9 mouse cellular contexts compared by ENCODE assay signal in the genomic region with DNA sequence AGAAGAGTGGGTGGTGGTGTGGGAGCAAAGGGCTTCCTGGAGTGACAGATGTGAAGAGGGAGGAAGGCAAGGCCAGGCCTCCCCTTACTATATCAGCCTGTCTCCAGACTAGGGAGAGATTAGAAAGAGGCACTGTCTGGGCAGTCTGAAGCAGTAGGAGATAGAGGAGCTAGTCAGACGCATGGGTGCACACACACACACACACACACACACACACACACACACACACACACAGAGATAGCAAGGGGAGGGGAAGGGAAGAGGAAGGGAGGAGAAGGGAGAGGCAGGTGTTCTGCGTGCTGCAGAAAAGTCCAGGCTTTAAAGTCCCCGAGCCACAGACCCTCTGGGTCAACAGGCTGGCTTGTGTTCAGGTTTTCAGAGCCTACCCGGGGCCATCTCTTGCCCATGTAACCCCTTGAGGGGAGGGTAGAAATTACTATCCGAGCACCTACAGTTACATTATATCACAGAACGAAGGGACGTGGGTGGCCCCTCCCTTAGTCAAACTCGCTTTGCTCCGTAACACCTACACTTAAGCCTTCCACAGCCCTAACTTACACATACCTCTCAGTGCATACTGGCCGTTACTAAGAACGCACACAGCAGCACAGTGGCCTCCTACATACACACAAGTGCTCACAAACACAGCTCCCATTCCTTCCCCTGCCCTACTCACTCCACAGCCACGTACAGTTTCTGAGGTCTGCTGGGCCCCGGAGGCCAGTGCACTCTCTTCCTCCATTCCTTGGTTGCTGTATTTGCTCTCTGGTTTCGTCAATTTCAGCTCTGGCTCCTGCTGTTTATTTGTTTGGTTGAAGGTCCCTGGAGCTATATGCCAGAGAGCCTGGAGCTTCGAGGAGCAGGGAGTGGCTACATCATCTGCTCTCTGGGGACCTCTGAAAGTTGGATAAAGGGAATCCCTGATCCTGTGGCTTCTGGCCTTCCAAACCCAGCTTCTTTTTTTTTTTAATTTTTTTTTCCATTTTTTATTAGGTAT. TPM values are rescaled to one million over a fixed set of nuclear protein-coding genes. Genes with fewer than 3 reads are reported as not detected.
A peak's percentile ranks its signal among the peaks of the same experiment; 100 is the strongest.
DNase-seq lines count a peak whose midpoint lies in the region; ATAC-seq and TF ChIP-seq lines count a peak whose summit lies in the region.
"Had no signal": no experiment of that assay in that cellular context is flagged by ENCODE, and none has a peak within 500 bp of the region (broad histone marks: within the 10 kb centered on the region; RNA-seq: fewer than 3 reads in every experiment).

No protein-coding gene starts in this region.

- WGBS in cerebellum, adult 2 months: 73% methylated on average over 15 of the region's 15 CpGs
- WGBS in lung, embryonic 14.5 days: 41% methylated on average over 15 of the region's 15 CpGs
- WGBS in stomach, embryonic 14.5 days: 45% methylated on average over 15 of the region's 15 CpGs
- 74% methylated on average over 15 of the region's 15 CpGs for WGBS in forebrain, embryonic 13.5 days

- 0 out of 2 replicates have a peak, but pooled peaks cover 3% of the 10 kb centered on the region for H3K36me3 ChIP-seq in lung, embryonic 14.5 days (ENCODE audit: insufficient read depth)
- no peaks in the 10 kb centered on the region for H3K36me3 ChIP-seq in stomach, embryonic 14.5 days (ENCODE audit: control insufficient read depth, insufficient read depth, low read length)
- H3K36me3 ChIP-seq in forebrain, embryonic 13.5 days (ENCODE audit: poor library complexity, severe bottlenecking): no peaks in the 10 kb centered on the region

- peak; percentile 21; the same call in 1 of the 2 replicates for ATAC-seq in lung, embryonic 14.5 days (ENCODE audit: insufficient read depth)
- peak; percentile 67 for ATAC-seq in inflammation-experienced regulatory T-cells, adult 6 months
- peak; percentile 68; the same call in 1 of the 2 replicates for ATAC-seq in stomach, embryonic 14.5 days (ENCODE audit: insufficient number of reproducible peaks, insufficient read depth, low FRiP score, low read depth)
- ATAC-seq in forebrain, embryonic 13.5 days: no peak

- 0 out of 2 replicates have a peak overlapping the region, but pooled peaks have one; percentile 15 for H3K4me2 ChIP-seq in lung, embryonic 14.5 days
- no peak overlapping the region for H3K4me2 ChIP-seq in stomach, embryonic 14.5 days (replicated peaks; ENCODE audit: low read depth, low read length)
- no peak overlapping the region for H3K4me2 ChIP-seq in forebrain, embryonic 13.5 days

- DNase-seq in cerebellum, adult 2 months: peak in 1 of 2 experiments; percentile 9
- DNase-seq in cerebellum, adult 11-12 months: no peak
- DNase-seq in lung, embryonic 14.5 days: no peak
- no peak for DNase-seq in lung, postnatal 4 days
- DNase-seq in thymus, postnatal 25 days: no peak

- no peak overlapping the region for H3K4me3 ChIP-seq in cerebellum, adult 2 months (replicated peaks; ENCODE audit: insufficient read depth, low read depth, low read length)
- no peak overlapping the region for H3K4me3 ChIP-seq in lung, embryonic 14.5 days (ENCODE audit: low read depth, low read length)
- H3K4me3 ChIP-seq in stomach, embryonic 14.5 days (ENCODE audit: low read depth, low read length): no peak overlapping the region
- no peak overlapping the region for H3K4me3 ChIP-seq in forebrain, embryonic 13.5 days

- H3K4me1 ChIP-seq in cerebellum, adult 2 months (ENCODE audit: control insufficient read depth, insufficient read depth, low read length): peaks cover 9% of the 10 kb centered on the region
- H3K4me1 ChIP-seq in lung, embryonic 14.5 days (ENCODE audit: insufficient read depth): peaks cover 36% of the 10 kb centered on the region
- peaks cover 33% of the 10 kb centered on the region for H3K4me1 ChIP-seq in stomach, embryonic 14.5 days (ENCODE audit: control insufficient read depth, insufficient read depth, low read length)
- peaks cover 7% of the 10 kb centered on the region for H3K4me1 ChIP-seq in forebrain, embryonic 13.5 days

- TF ChIP-seq POLR2A in cerebellum, adult 2 months (IDR thresholded peaks at IDR 0.05; ENCODE audit: borderline replicate concordance, insufficient read depth, low read length): no peak

- no peaks in the 10 kb centered on the region for H3K27me3 ChIP-seq in cerebellum, adult 2 months (ENCODE audit: control insufficient read depth, insufficient read depth, low read length)
- H3K27me3 ChIP-seq in lung, embryonic 14.5 days (ENCODE audit: insufficient read depth, low read length): no peaks in the 10 kb centered on the region
- H3K27me3 ChIP-seq in stomach, embryonic 14.5 days (ENCODE audit: control insufficient read depth, insufficient read depth, low read length): no peaks in the 10 kb centered on the region
- H3K27me3 ChIP-seq in forebrain, embryonic 13.5 days: no peaks in the 10 kb centered on the region
- H3K27me3 ChIP-seq: CH12.LX had no signal

- H3K27ac ChIP-seq in cerebellum, adult 2 months (ENCODE audit: insufficient read depth, low read length): peak overlapping the region; percentile 27; the same call in 1 of the 2 replicates
- 0 out of 2 replicates have a peak overlapping the region, but pooled peaks have one; percentile 18 for H3K27ac ChIP-seq in lung, embryonic 14.5 days (ENCODE audit: low read depth)
- 0 out of 2 replicates have a peak overlapping the region, but pooled peaks have one; percentile 15 for H3K27ac ChIP-seq in stomach, embryonic 14.5 days (ENCODE audit: low read length)
- no peak overlapping the region for H3K27ac ChIP-seq in forebrain, embryonic 13.5 days

- H3K9me3 ChIP-seq in lung, embryonic 14.5 days (ENCODE audit: low read depth, low read length): no peaks in the 10 kb centered on the region
- no peaks in the 10 kb centered on the region for H3K9me3 ChIP-seq in stomach, embryonic 14.5 days (ENCODE audit: control insufficient read depth, low read depth, low read length)
- H3K9me3 ChIP-seq in forebrain, embryonic 13.5 days (replicated peaks): no peaks in the 10 kb centered on the region

- TF ChIP-seq CTCF in cerebellum, adult 2 months (IDR thresholded peaks at IDR 0.05; ENCODE audit: borderline replicate concordance, insufficient read depth, low read depth, low read length): no peak
- TF ChIP-seq CTCF in lung, embryonic 14.5 days (IDR thresholded peaks at IDR 0.05; ENCODE audit: low read depth): no peak

- H3K9ac ChIP-seq in lung, embryonic 14.5 days: no peak overlapping the region
- no peak overlapping the region for H3K9ac ChIP-seq in stomach, embryonic 14.5 days (replicated peaks; ENCODE audit: low read depth, low read length)
- H3K9ac ChIP-seq in forebrain, embryonic 13.5 days: no peak overlapping the region

RNA-seq across cellular contexts. Expression of a gene that starts 12.9 kb away (rescaled TPM):
- polyA plus RNA-seq in cerebellum, adult 2 months (2012; rRNA removed): 12.7 and 14.5 TPM in 2 replicates
- 30.5 and 33.4 TPM in 2 replicates for polyA plus RNA-seq in lung, embryonic 14.5 days (2014; fragmentation: Nextera tagmentation; extraction: Ambion mirVana)
- polyA plus RNA-seq in inflammation-experienced regulatory T-cells, adult 6 months (2017; shearing (Covaris generic)): 10 to 100 TPM; 11.2 to 29.1 (median 17.9) TPM
- 24.4 and 24.6 TPM in 2 replicates for polyA plus RNA-seq in stomach, embryonic 14.5 days (2014; fragmentation: Nextera tagmentation; extraction: Ambion mirVana)
- polyA plus RNA-seq in forebrain, embryonic 13.5 days (2015; fragmentation: Nextera tagmentation; extraction: Ambion mirVana): 10.3 and 10.8 TPM in 2 replicates
